Mouse (Mus musculus) heart, postnatal 10 days (tissue): Measurements from ENCODE around the gene Per2. TPM values are rescaled to one million over a fixed set of nuclear protein-coding genes. Genes with fewer than 3 reads are reported as not detected.
"Not testable (repeated sequence)": the region's sequence is repeated elsewhere in the genome, so short reads cannot be mapped to it uniquely, and the experiment has no call there.

Experiments
- DNase-seq, 2 experiments: peaks; one replicate each; pipeline ENCODE4 v3.0.0; 2021
- intact Hi-C: fragments of 180-260 bp; cut with DNase I; formaldehyde crosslinking; loops from one replicate; pipeline ENCODE4 v1.15.1; 2025
- total RNA-seq, 2 experiments: library from RNA; stranded (reverse); gene quantifications; 2 replicates each; pipeline ENCODE4 v1.2.3; 2021

Per2 gene
- 10 to 100 TPM in 1 of 2 experiments, 1 to 10 TPM in 1; 7.5 to 21.1 TPM for total RNA-seq

DNA sequence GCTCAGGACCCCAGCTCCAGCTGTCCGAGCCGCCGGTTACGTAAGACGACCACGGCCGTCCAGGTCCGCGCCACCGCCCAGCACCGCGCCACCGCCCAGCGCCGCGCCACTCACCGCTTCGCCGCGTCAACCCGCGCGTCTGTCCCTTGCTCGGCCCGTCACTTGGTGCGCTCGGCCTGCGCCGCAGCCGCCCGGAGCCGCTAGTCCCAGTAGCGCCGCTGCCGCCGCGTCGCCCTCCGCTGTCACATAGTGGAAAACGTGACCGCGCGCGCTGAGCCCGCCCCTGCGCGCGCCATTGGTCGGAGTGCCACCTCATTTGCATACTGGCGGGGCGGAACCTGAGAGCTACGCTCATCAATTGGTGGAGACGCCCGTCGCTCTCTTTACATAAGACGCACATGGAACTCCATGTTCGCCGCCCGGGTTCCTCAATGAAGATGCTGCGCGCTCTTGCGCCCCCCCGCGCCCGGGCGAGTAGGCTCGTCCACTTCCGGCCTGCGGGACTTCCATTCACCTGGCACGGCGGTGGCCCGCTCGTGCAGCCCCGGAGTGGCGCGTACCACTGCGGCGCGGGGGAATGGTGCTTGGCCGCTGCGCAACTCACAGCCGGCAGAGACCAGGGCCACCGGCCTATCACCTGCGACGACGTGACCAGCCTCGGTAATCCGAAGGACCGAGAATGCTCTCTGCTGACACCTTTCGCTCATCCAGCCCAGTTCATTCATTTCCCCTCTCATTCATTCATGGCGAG is at the start of gene Per2:
Gene Per2 (minus strand): TSS at position 266 of the 751 bp plus-strand sequence.
- intact Hi-C loops = no loop called here
- peak; percentile 99 for DNase-seq

DNA sequence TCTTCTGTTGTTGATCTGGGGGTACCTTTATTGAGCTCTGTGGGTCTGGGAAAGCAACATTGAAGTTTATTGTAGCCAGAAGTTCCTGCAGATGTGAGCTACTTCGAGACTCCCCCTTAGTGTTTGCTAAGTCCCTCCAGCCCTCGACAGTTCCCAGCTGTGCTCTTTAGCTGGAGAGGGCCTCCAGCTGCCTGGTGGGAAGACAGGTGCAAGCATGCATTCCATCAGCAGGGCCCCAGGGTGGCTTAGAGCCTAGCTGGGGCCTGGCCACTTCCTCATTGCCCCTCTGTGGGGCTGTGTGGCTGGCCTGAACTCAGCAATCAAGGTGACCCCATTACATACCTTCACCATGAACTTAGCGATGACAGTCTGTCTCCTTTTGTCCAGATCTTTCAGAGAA is 45.5 kb upstream of the Per2 start:
- intact Hi-C loops = no loop called here
- no peak for DNase-seq

DNA sequence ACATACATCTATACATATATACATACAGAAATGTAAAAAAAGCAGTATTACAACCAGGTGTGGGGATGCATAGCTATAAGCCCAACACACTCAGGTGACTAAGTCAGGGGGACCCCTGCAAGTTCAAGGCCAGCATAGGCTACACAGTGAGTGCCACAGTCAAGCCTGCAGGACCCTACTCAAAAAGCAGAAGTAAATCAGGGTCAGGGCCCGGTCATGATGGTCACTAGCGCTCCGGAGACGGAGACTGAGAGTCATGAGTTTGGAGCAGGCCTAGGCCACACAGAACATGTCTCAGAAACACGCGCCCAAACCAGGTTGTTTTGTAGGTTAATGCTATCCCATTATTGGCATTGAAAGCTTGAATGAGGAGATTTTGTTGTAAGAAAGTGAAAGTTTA is 39.5 kb upstream of the Per2 start:
- intact Hi-C loops = no loop called here
- no peak for DNase-seq

DNA sequence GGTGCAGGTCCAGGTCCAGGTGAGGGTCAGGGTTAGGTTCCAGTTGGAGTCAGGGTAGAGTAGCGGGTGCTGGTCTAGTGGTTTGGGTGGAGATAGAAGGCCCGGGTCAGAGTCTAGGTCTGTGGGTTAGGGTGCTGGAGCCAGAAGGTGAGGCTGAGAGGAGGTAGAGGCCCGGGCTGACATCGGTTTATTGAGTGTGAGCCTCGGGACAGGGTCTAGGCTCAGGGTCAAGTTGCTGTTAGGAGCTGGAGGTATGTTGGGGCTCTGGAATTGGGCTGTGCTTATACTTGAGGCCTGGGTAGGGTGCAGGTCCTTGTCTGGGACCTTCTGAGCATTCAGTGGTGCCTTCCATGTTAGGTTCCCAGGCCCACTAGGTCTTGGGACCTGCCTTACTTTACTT is 36.2 kb upstream of the Per2 start:
- DNase-seq = peak in 1 of 2 experiments; percentile 10
- intact Hi-C loops = no loop called here

DNA sequence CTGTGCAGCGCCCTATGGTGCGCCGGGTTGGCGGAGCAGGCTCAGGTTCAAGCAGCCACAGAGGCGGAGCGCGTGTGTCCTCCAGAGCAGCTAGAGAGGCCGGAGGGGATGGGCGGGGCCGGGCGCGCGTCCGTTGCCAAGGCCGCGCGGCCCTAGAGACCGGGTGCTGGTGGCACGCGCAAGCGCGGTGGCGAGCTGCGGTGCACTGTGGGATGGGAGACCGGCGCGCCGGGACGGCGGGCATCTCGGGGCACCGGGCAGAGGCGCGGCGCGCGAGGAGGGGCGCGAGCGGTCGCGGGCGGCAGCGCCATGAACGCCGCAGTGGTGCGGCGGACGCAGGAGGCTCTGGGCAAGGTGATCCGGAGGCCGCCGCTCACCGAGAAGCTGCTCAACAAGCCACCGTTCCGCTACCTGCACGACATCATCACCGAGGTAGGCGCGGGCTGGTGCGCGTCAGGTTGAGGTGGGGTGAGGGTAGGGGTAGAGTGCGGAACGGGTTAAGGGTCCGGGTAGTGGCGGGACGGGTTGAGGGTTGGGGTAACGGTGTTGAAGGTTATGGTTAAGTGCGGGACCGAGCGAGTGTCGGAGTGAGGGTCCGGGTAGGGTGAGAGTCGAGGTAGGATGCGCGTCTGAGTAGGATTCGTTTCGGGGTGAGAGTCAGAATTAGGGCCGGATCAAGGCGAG is 35.5 kb upstream of the Per2 start, which contains the start of gene Traf3ip1:
Gene Traf3ip1 (plus strand): TSS at position 191 of the 684 bp plus-strand sequence.
- DNase-seq = peak; percentile 94 to 95
- intact Hi-C loops = no loop called here

DNA sequence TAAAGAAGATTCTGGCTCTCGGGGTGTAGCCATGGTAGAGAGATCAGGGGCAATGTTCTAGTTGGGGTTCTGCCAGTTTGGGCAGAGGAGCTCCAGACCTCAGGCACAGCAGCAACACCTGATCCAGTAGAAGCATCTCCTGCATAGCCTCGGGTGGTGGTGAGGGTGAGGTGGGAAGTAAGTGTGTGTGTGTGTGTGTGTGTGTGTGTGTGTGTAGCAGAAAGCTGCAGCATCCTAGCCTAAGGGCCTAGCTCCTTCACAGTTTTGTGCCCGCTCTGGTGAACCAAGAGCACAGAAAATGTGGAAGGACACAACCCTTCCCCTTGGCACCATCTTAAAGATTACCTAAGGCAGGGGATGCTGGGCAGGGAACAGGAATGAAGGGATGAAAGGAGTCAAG is 34.8 kb upstream of the Per2 start:
- no peak for DNase-seq
- intact Hi-C loops = no loop called here

- intact Hi-C loops = no loop called here
- no peak for DNase-seq
These were observed 33.6 kb upstream of the Per2 start for GRCm38 (mm10) chr1:91492740-91493139.

DNA sequence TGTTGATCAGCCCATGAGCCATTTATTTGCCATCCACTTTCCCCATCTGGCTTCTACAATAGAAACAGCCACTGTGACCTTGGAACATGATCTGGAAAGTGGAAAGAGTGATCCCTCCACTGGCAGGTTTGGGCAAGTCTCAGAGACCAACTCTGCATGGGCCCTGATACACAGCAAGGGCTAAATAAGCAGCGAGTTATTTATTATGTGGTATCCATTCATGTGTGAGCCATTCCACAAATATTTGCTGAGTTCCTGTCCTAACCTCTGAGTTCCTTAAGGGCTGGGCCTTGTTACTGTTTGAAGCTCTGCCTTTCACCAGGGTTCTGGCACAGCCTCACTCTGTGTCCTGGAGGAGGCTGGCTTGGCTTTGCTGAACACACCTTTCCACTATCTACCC is 31.2 kb upstream of the Per2 start:
- DNase-seq = no peak
- intact Hi-C loops = no loop called here

GRCm38 (mm10) chr1:91486165-91486564 is 27.0 kb upstream of the Per2 start:
- intact Hi-C loops = no loop called here
- DNase-seq = no peak

GRCm38 (mm10) chr1:91485422-91485821 is 26.3 kb upstream of the Per2 start:
- intact Hi-C loops = no loop called here
- no peak for DNase-seq

GRCm38 (mm10) chr1:91484011-91484346 is 24.9 kb upstream of the Per2 start:
- no peak for DNase-seq
- intact Hi-C loops = loop anchor here (5.0 kb wide), 1 partner anchor 137 kb away; no protein-coding TSS in a partner anchor

- peak; percentile 88 to 95 for DNase-seq
- intact Hi-C loops = loop anchor here (1.0 to 5.0 kb wide), 2 partner anchors 55 to 136 kb away; no protein-coding TSS in a partner anchor
These were observed 24.3 kb upstream of the Per2 start for GRCm38 (mm10) chr1:91483304-91484010.

GRCm38 (mm10) chr1:91482616-91483211 is 23.6 kb upstream of the Per2 start:
- no peak for DNase-seq
- intact Hi-C loops = loop anchor here (1.0 to 5.0 kb wide), 2 partner anchors 54 to 135 kb away; no protein-coding TSS in a partner anchor

- intact Hi-C loops = no loop called here
- no peak for DNase-seq
These were observed 19.8 kb upstream of the Per2 start for GRCm38 (mm10) chr1:91478958-91479357.

DNA sequence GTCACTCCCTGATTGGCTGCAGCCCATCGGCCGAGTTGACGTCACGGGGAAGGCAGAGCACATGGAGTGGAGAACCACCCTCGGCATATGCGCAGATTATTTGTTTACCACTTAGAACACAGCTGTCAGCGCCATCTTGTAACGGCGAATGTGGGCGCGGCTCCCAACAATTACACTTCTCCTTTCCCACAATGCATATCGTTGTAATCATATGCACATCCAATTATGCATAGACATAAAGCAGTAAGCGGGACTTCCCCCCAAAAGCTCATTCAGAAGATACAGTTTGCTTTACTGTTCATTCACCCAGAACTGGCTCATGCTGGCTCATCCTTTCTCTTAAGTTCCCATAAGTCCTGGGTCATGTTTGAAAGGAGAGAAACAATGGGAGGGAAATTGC is 19.0 kb upstream of the Per2 start:
- intact Hi-C loops, DNase-seq: not testable (repeated sequence)

GRCm38 (mm10) chr1:91469888-91470419 is 10.8 kb upstream of the Per2 start:
- intact Hi-C loops = no loop called here
- no peak for DNase-seq

DNA sequence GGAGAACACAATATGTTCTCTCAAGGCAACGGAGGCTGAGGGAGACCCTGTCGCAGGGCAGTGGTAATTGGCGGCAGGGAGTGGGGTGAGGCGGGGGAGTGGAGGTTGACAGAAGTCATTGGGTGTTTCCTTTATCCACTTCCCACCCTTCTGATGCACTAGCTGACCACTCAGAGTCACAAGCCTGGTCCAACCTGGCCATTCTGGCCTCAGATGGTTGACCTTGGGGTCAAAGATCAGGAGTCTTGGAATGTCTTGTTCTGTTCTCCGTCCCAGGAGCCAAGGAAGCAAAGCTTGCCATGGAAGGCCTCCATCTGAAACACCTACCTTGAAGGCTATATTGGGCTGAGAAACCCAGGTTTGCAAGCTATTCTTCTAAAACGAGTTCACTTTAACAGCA is 7.1 kb upstream of the Per2 start:
- DNase-seq = no peak
- intact Hi-C loops = no loop called here

- intact Hi-C loops = no loop called here
- no peak for DNase-seq
These were observed 6.1 kb upstream of the Per2 start for GRCm38 (mm10) chr1:91465244-91465643.

- DNase-seq = no peak
- intact Hi-C loops = no loop called here
These were observed 5.3 kb upstream of the Per2 start for GRCm38 (mm10) chr1:91464436-91464835.

DNA sequence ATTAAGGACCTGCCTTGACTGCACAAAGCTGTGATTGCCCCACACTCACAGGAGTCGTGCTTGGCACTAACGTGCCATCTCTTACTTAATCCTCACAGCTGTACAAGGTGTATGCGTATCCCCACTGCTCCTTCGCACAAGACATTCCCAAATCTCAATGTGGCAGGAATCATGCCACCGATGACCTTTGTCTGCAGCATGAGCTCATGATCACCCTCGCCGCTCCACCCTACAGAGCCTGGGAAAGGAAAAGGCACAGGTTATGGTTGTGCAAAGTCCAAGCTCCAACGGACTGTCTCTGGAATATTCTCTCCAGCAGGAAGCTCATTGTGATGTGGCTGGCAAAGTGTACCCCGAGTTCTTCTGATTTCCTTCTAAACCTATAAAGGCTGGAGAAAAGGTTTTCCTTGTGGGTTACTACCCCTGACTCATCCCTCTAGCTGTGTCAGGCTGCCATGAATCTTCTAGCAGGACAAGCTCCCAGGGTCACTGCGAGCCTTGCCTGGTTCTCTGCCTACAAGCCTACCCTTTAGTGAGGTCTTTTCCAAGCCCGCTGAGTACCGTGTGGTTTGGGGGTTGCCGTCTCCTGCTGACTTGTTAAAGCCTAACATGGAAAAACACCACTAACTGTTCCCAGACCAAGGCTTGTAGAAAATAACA is 4.3 kb upstream of the Per2 start:
- intact Hi-C loops = no loop called here
- DNase-seq = no peak
